Mouse (Mus musculus) thymus, adult 2 months (tissue): ENCODE measurements around the gene Il11.

Experiments used
- CTCF ChIP-seq: fragments of 200-500 bp; IDR thresholded peaks from 2 replicates; pipeline ENCODE4 v1.5.1; 2012; ENCODE audit warnings: mild to moderate bottlenecking, control low read depth, low read length, moderate library complexity, borderline replicate concordance; ENCODE audit not compliant: control insufficient read depth, poor library complexity, insufficient read depth; ENCODE audit errors: extremely low read depth
- POLR2A ChIP-seq: fragments of 200-500 bp; IDR thresholded peaks from 2 replicates; pipeline ENCODE4 v1.6.1; 2012; ENCODE audit warnings: mild to moderate bottlenecking, low read length, control low read depth, moderate library complexity; ENCODE audit not compliant: control insufficient read depth, poor library complexity, insufficient read depth; ENCODE audit errors: extremely low read depth

- TF ChIP-seq POLR2A (no peak), CTCF (no peak)
These were observed 37.8 kb downstream of the Il11 start for GRCm38 (mm10) chr7:4744886-4745285.
